Mouse (Mus musculus) cerebellum, adult 8-10 months (tissue): Measurements from ENCODE around the gene Arhgap11a.

Experiments used
- DNase-seq: peaks from one replicate; pipeline ENCODE4 v3.0.0; 2022

Arhgap11a gene

GRCm38 (mm10) chr2:113817681-113818606, 30.5 kb downstream of the Arhgap11a start:
- no peak for DNase-seq

- peak; percentile 70 for DNase-seq
Observed at GRCm38 (mm10) chr2:113807640-113808039, 40.8 kb downstream of the Arhgap11a start.

GRCm38 (mm10) chr2:113806851-113807577, 41.4 kb downstream of the Arhgap11a start:
- peak; percentile 41 for DNase-seq

DNA sequence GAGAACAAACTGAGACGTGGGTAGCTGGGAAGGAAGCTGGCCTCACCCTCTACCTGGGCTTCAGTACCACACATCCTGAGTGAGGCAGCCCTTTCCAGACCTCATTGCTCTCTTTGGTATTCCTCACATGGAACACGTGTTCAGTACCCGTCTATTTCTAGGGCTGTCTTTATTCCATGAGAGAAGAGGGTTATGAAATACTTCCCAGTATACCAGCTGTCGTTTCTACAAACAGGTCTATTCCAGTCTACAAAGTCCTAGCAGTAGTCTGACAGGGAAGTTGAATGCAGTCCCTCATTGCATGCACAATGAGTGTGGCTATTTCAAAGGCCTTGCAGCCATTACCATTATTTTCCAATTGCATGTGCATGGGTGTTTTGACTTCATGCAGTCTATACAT, 42.7 kb downstream of the Arhgap11a start:
- DNase-seq = no peak

DNA sequence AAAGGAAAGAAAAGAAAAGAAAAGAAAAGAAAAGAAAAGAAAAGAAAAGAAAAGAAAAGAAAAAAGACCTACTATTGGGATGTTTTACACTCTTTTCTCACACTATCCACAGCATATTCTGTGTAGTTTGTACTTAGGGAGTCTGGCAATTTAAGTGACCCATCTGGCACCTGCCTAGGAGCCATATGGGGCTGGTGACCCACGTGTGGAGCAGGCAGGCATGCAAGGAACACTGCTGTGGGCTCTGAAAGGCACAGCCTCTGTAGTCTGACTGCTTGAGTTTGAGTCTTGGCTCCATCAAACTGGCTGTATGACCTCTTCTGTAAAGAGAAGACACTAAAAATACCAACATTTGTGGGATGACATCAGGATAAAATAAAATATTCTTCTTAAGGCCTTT, 44.7 kb downstream of the Arhgap11a start:
- peak; percentile 46 for DNase-seq

- no peak for DNase-seq
Observed at GRCm38 (mm10) chr2:113800846-113801245, 47.6 kb downstream of the Arhgap11a start.

DNA sequence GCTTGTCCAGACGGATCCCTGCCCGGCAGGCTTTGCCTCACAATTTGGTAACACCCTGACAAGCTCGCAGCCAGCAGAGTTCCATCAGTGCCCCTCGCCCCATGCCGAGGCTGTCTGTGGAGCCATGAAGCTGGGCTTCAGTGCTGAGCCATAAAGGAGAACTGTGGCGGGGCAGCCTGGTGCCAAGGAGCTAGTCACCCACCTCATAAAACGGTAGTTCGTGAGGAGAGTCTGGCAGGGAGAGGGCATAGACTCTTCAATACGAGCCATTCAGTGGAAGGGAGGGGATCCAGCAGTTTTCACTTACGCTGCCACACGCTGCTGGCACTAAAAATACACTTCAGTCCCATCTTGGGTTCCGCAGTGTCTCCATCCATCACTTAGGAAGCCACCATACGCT, 49.9 kb downstream of the Arhgap11a start:
- no peak for DNase-seq

GRCm38 (mm10) chr2:113795186-113795585, 53.3 kb downstream of the Arhgap11a start:
- no peak for DNase-seq

GRCm38 (mm10) chr2:113793521-113793920, 54.9 kb downstream of the Arhgap11a start:
- DNase-seq = no peak

- no peak for DNase-seq
Observed at GRCm38 (mm10) chr2:113788821-113789387, 59.6 kb downstream of the Arhgap11a start.

DNA sequence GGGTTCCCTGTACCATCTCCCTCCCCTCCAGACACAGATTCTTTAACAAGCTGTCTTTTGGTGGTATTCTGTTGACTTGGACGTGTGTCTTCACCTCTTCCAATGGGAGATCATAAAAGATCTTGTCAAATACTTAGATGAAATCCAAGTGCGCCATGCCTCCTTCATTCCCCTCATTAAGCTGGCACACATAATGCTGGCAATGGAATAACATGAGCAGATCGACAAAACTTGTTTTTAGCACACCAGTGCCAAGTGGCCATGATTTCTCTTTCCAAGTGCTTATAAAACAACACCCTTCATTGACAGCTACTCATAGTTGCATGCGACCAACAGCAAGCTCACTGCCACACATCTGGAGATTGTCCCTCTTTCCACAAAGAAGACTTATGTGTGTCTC, 60.6 kb downstream of the Arhgap11a start:
- no peak for DNase-seq

GRCm38 (mm10) chr2:113784851-113785250, 63.6 kb downstream of the Arhgap11a start:
- DNase-seq = no peak

DNA sequence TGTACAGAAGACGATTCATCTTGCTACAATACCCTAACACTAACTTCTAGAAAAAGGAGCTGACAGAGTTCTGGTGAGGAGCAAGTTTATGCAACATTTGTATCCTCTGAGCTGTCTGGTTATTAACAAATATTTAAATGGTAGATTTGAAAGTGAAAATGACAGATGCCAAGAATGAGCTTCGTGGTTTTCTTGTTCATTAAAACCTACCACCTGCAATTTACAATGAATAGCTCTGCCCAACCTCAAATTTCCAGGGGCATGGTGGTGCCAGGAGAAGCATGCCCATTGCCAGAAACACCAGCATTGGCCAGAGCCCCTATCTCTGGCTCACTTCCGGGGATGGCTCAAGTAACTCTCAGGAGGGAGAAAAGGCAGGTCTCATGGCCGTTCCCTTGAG, 66.9 kb downstream of the Arhgap11a start:
- DNase-seq = no peak
